Mouse (Mus musculus) myocyte (in vitro differentiated cells): ENCODE data around the gene Rnf34. TPM values are rescaled to one million over a fixed set of nuclear protein-coding genes. Genes with fewer than 3 reads are reported as not detected.
A peak's percentile ranks its signal among the peaks of the same experiment; 100 is the strongest.

ENCODE experiments used
- H3K27me3 ChIP-seq: one replicate; pipeline ENCODE4 v1.6.1; 2011; ENCODE audit not compliant: control insufficient read depth, insufficient read depth, insufficient read length
- H3K36me3 ChIP-seq: one replicate; pipeline ENCODE4 v1.6.1; 2011; ENCODE audit not compliant: control insufficient read depth, insufficient read depth
- H3K4me2 ChIP-seq: one replicate; pipeline ENCODE4 v1.6.1; 2011; ENCODE audit warnings: low read depth, control low read depth
- H3K4me3 ChIP-seq: one replicate; pipeline ENCODE4 v1.5.1; 2011; ENCODE audit warnings: mild to moderate bottlenecking, control low read depth, moderate library complexity
- H3K79me2 ChIP-seq: one replicate; pipeline ENCODE4 v1.6.1; 2011; ENCODE audit not compliant: control insufficient read depth, insufficient read depth
- H3ac ChIP-seq: one replicate; pipeline ENCODE4 v1.6.1; 2011; ENCODE audit not compliant: control insufficient read depth, insufficient read length
- CEBPB ChIP-seq: IDR thresholded peaks from 2 replicates; pipeline ENCODE4 v1.6.1; 2011; ENCODE audit warnings: mild to moderate bottlenecking, moderate library complexity; ENCODE audit not compliant: poor library complexity, insufficient read depth, severe bottlenecking
- E2F4 ChIP-seq: IDR thresholded peaks from one replicate; pipeline ENCODE4 v1.6.1; 2011; ENCODE audit warnings: mild to moderate bottlenecking, control low read depth, moderate library complexity; ENCODE audit not compliant: insufficient read depth
- MAX ChIP-seq: IDR thresholded peaks from one replicate; pipeline ENCODE4 v1.6.1; 2011; ENCODE audit warnings: low read depth, mild to moderate bottlenecking, control low read depth
- MYOD1 ChIP-seq, 3 experiments: IDR thresholded peaks; one replicate each; pipeline ENCODE4 v1.6.1; 2011; ENCODE audit warnings: control low read depth in 2 of 3, low read depth in 2 of 3, mild to moderate bottlenecking in 2 of 3, moderate library complexity in 1 of 3; ENCODE audit not compliant: insufficient read length in 2 of 3, control insufficient read depth in 1 of 3
- MYOG ChIP-seq, 3 experiments: IDR thresholded peaks; one replicate each; pipeline ENCODE4 v1.6.1; 2011; ENCODE audit warnings: control low read depth in 2 of 3, low read depth in 2 of 3, mild to moderate bottlenecking in 2 of 3; ENCODE audit not compliant: insufficient read length in 2 of 3, control insufficient read depth in 1 of 3, insufficient read depth in 1 of 3
- POLR2A ChIP-seq: IDR thresholded peaks from one replicate; pipeline ENCODE4 v1.6.1; 2011; ENCODE audit warnings: low read depth, mild to moderate bottlenecking, control low read depth, moderate library complexity; ENCODE audit not compliant: insufficient read length
- POLR2AphosphoS2 ChIP-seq: IDR thresholded peaks from one replicate; pipeline ENCODE4 v1.6.1; 2011; ENCODE audit warnings: low read depth, control low read depth; ENCODE audit not compliant: insufficient read length
- REST ChIP-seq: IDR thresholded peaks from one replicate; pipeline ENCODE4 v1.6.1; 2011; ENCODE audit warnings: mild to moderate bottlenecking, control low read depth, moderate library complexity; ENCODE audit not compliant: insufficient read depth, insufficient read length
- SRF ChIP-seq: IDR thresholded peaks from one replicate; pipeline ENCODE4 v1.6.1; 2011; ENCODE audit warnings: low read depth; ENCODE audit not compliant: control insufficient read depth, insufficient read length
- TCF12 ChIP-seq: IDR thresholded peaks from one replicate; pipeline ENCODE4 v1.6.1; 2011; ENCODE audit warnings: mild to moderate bottlenecking, control low read depth; ENCODE audit not compliant: poor library complexity, insufficient read depth, severe bottlenecking
- TCF3 ChIP-seq: IDR thresholded peaks from one replicate; pipeline ENCODE4 v1.6.1; 2011; ENCODE audit warnings: low read depth, control low read depth; ENCODE audit not compliant: insufficient read length
- USF1 ChIP-seq: IDR thresholded peaks from one replicate; pipeline ENCODE4 v1.6.1; 2011; ENCODE audit warnings: low read depth, mild to moderate bottlenecking, control low read depth, moderate library complexity
- polyA plus RNA-seq: library from polyadenylated mRNA; unstranded; fragments of >200 nt; fragmentation: generic; extraction: Trizol; gene quantifications from one replicate; pipeline ENCODE4 v1.2.1, GENCODE M21; 2012; ENCODE audit warnings: missing spikeins

Rnf34 gene
- polyA plus RNA-seq, 1 experiment, result 8.2 TPM

DNA sequence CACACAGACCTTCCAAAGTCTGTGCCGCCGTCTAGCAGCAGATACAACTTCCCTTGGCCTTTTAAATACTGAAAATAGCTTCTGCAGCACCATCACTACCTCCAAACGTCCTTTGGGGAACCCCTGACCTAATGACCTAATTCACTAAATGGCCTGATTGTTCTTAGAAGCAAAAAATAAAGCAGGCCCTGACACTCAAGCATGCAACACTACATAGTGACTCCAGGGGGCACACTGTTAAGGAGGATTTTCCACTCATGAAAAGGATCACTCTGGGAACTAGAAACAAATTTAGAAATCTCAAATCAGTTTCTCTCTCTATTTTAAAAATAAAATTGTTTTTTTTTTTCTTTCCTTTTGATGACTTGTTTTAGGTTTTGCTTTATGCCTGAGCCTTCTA lies 44.3 kb upstream of the Rnf34 start:
- no peaks in the 10 kb centered on the region for H3K79me2 ChIP-seq
- H3ac ChIP-seq, result no peak overlapping the region
- H3K4me2 ChIP-seq, result no peak overlapping the region
- TF ChIP-seq TCF12 (no peak), MYOD1 (IDR thresholded peaks at IDR 0.05; ENCODE audit: control insufficient read depth in 1 of 3, insufficient read length in 2 of 3, low read depth in 2 of 3) (no peak), REST (no peak), E2F4 (no peak), POLR2A (no peak), POLR2AphosphoS2 (no peak)
- no peaks in the 10 kb centered on the region for H3K27me3 ChIP-seq
- H3K4me3 ChIP-seq, result no peak overlapping the region
- peaks cover 60% of the 10 kb centered on the region for H3K36me3 ChIP-seq

DNA sequence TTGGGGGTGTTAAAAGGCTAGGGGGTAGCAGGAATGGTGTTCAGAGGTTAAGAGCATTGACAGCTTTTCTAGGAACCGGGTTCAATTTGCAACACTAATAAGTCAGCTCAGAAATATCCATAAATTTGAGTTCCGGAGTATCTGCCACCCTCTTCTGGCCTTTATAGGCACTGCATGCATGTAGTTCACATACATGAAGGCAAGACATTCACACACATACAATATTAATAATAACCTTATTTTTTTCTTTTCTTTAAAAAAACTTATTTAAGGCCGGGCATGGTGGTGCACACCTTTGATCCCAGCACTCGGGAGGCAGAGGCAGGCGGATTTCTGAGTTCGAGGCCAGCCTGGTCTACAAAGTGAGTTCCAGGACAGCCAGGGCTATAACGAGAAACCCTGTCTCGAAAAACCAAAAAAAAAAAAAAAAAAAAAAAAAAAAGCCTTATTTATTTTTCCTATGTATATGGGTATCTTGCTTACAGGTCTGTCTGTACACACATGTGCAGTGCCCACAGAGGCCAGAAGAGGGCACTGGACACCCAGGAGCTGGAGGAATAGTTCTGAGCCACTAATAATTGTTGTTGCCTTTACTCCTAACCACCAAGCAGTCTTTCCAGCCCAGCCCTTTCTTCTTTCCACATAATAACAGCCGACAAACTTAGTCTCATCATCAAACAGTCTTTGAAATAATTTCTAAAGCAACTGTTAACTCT lies 38.3 kb upstream of the Rnf34 start:
- no peak overlapping the region for H3K4me3 ChIP-seq
- TF ChIP-seq CEBPB (no peak), POLR2AphosphoS2 (no peak), TCF12 (no peak), REST (no peak), POLR2A (no peak), MYOD1 (IDR thresholded peaks at IDR 0.05; ENCODE audit: control insufficient read depth in 1 of 3, insufficient read length in 2 of 3, low read depth in 2 of 3) (no peak), MAX (no peak), SRF (no peak), E2F4 (no peak)

GRCm38 (mm10) chr5:122812699-122813098 lies 37.1 kb upstream of the Rnf34 start:
- no peaks in the 10 kb centered on the region for H3K27me3 ChIP-seq
- H3K4me2 ChIP-seq, result no peak overlapping the region
- no peak overlapping the region for H3ac ChIP-seq
- peak in 2 of 3 experiments; percentile 31 to 85 for TF ChIP-seq MYOG (IDR thresholded peaks at IDR 0.05; ENCODE audit: control insufficient read depth in 1 of 3, insufficient read depth in 1 of 3, insufficient read length in 2 of 3, low read depth in 2 of 3)
- TF ChIP-seq MAX, result no peak
- TF ChIP-seq POLR2A, result no peak
- TF ChIP-seq TCF3, result no peak
- TF ChIP-seq MYOD1 (IDR thresholded peaks at IDR 0.05; ENCODE audit: control insufficient read depth in 1 of 3, insufficient read length in 2 of 3, low read depth in 2 of 3), result peak in 2 of 3 experiments; percentile 71 to 87
- no peak for TF ChIP-seq TCF12
- H3K4me3 ChIP-seq, result no peak overlapping the region
- H3K79me2 ChIP-seq, result no peaks in the 10 kb centered on the region
- peaks cover 30% of the 10 kb centered on the region for H3K36me3 ChIP-seq

More for the DNA sequence above, 38.3 kb upstream of the Rnf34 start:
- H3K27me3 ChIP-seq, result no peaks in the 10 kb centered on the region
- H3K4me2 ChIP-seq, result no peak overlapping the region
- peaks cover 27% of the 10 kb centered on the region for H3K36me3 ChIP-seq
- H3ac ChIP-seq, result no peak overlapping the region
- H3K79me2 ChIP-seq, result no peaks in the 10 kb centered on the region

GRCm38 (mm10) chr5:122820777-122821523 lies 28.9 kb upstream of the Rnf34 start, which contains the start of gene Anapc5:
Gene Anapc5 (minus strand): TSS chr5:122821339.
- peaks cover 15% of the 10 kb centered on the region for H3K79me2 ChIP-seq
- peak within 1 kb of the TSS; percentile 84 for H3ac ChIP-seq
- no peak for TF ChIP-seq SRF
- no peak for TF ChIP-seq TCF12
- peak; percentile 75 for TF ChIP-seq POLR2AphosphoS2
- TF ChIP-seq POLR2A, result peak; percentile 82
- TF ChIP-seq E2F4, result peak; percentile 44
- no peak for TF ChIP-seq USF1
- peak in 2 of 3 experiments; percentile 6 to 41 for TF ChIP-seq MYOD1 (IDR thresholded peaks at IDR 0.05; ENCODE audit: control insufficient read depth in 1 of 3, insufficient read length in 2 of 3, low read depth in 2 of 3)
- TF ChIP-seq MYOG (IDR thresholded peaks at IDR 0.05; ENCODE audit: control insufficient read depth in 1 of 3, insufficient read depth in 1 of 3, insufficient read length in 2 of 3, low read depth in 2 of 3), result peak in 2 of 3 experiments; percentile 11 to 32
- TF ChIP-seq TCF3, result no peak
- peaks cover 28% of the 10 kb centered on the region for H3K36me3 ChIP-seq
- peak within 1 kb of the TSS; percentile 48 for H3K4me3 ChIP-seq
- H3K27me3 ChIP-seq, result no peaks in the 10 kb centered on the region
- H3K4me2 ChIP-seq, result peak within 1 kb of the TSS; percentile 63

- no peak for TF ChIP-seq REST
- TF ChIP-seq MAX, result no peak
- no peak for TF ChIP-seq MYOG (IDR thresholded peaks at IDR 0.05; ENCODE audit: control insufficient read depth in 1 of 3, insufficient read depth in 1 of 3, insufficient read length in 2 of 3, low read depth in 2 of 3)
- TF ChIP-seq TCF3, result no peak
- TF ChIP-seq SRF, result no peak
- no peak for TF ChIP-seq E2F4
- TF ChIP-seq POLR2A, result no peak
- TF ChIP-seq USF1, result no peak
- no peak for TF ChIP-seq POLR2AphosphoS2
- no peak for TF ChIP-seq TCF12
- no peak for TF ChIP-seq MYOD1 (IDR thresholded peaks at IDR 0.05; ENCODE audit: control insufficient read depth in 1 of 3, insufficient read length in 2 of 3, low read depth in 2 of 3)
- TF ChIP-seq CEBPB, result no peak
- Histone ChIP-seq H3K79me2 (peaks cover 15% of the 10 kb centered on the region), H3K4me3 (peak overlapping the region; percentile 48)
Observed at GRCm38 (mm10) chr5:122821524-122821885, 28.3 kb upstream of the Rnf34 start.

More at GRCm38 (mm10) chr5:122821524-122821885, 28.3 kb upstream of the Rnf34 start:
- H3K4me2 ChIP-seq, result peak overlapping the region; percentile 62
- H3ac ChIP-seq, result peak overlapping the region; percentile 84
- no peaks in the 10 kb centered on the region for H3K27me3 ChIP-seq
- peaks cover 25% of the 10 kb centered on the region for H3K36me3 ChIP-seq
